Mouse (Mus musculus): ENCODE measurements around the gene Ubash3a. TPM values are rescaled to one million over a fixed set of nuclear protein-coding genes. Genes with fewer than 3 reads are reported as not detected.

The Ubash3a gene
- 0.97 and 1.2 TPM in 2 replicates for polyA plus RNA-seq (2012; rRNA removed)

GRCm38 (mm10) chr17:31207771-31208334, at the start of gene Ubash3a:
Gene Ubash3a (plus strand): TSS chr17:31207873.

GRCm38 (mm10) chr17:31165127-31165526, 42.5 kb upstream of the Ubash3a start, which contains the start of gene Tff1:
Gene Tff1 (minus strand): TSS chr17:31165277.

GRCm38 (mm10) chr17:31198877-31199276, 8.8 kb upstream of the Ubash3a start, which contains the start of gene Tmprss3:
Gene Tmprss3 (minus strand): TSS chr17:31198977.

GRCm38 (mm10) chr17:31276922-31277918, 69.5 kb downstream of the Ubash3a start, which contains the start of gene Rsph1:
Gene Rsph1 (minus strand): TSS chr17:31277383.

GRCm38 (mm10) chr17:31286492-31286891, 78.8 kb downstream of the Ubash3a start, which contains the start of gene Slc37a1:
Gene Slc37a1 (plus strand): TSS chr17:31286792.

Other genes with a start within 250 kb of the Ubash3a start
- 2.8 and 4.1 TPM in 2 replicates for gene Abcg1, start 150.2 kb upstream of the Ubash3a start, polyA plus RNA-seq (2012; rRNA removed)
- gene Tff3, start 78.2 kb upstream of the Ubash3a start, polyA plus RNA-seq (2012; rRNA removed): 0.16 and 2.0 TPM in 2 replicates
- 0.13 TPM in 1 of 2 replicates, not detected in the other for gene Tff2, start 63.6 kb upstream of the Ubash3a start, polyA plus RNA-seq (2012; rRNA removed)
- gene Tff1, start 42.6 kb upstream of the Ubash3a start, polyA plus RNA-seq (2012; rRNA removed): not detected in 2 replicates
- gene Tmprss3, start 8.9 kb upstream of the Ubash3a start, polyA plus RNA-seq (2012; rRNA removed): 0.09 and 0.11 TPM in 2 replicates
- 1.0 and 2.0 TPM in 2 replicates for gene Rsph1, start 69.5 kb downstream of the Ubash3a start, polyA plus RNA-seq (2012; rRNA removed)
- 5.0 and 7.4 TPM in 2 replicates for gene Slc37a1, start 78.9 kb downstream of the Ubash3a start, polyA plus RNA-seq (2012; rRNA removed)
- gene Pde9a, start 178.3 kb downstream of the Ubash3a start, polyA plus RNA-seq (2012; rRNA removed): 38.0 and 41.0 TPM in 2 replicates